Mouse (Mus musculus): ENCODE data around the gene Phex.

DNA sequence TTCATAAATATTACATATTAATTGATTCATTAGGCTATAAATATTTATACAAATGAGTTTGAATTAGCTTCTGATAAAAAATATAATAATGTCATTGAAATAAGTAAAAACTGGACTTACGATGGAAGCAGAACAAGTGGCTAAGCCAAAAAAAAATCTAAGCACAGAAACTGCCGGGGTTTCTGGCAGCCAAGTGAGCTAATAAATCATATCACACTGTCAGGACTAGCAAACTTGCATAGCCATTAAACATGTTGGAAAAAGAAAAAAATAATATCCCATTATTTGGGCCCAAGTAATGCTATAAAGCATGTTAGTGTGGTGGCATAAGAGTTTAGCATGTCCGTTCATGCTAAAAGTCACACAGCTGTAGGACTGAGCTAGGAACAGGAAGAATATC is 87.4 kb downstream of the Phex start:
- TF ChIP-seq CTCF (IDR thresholded peaks at IDR 0.05; ENCODE audit: control insufficient read depth, insufficient read depth, low read length), result no peak
- no peak for TF ChIP-seq POLR2A (IDR thresholded peaks at IDR 0.05; ENCODE audit: borderline replicate concordance, control insufficient read depth, low read depth, low read length)
